Mouse (Mus musculus): Measurements from ENCODE around the gene Atp6v0e.

Atp6v0e gene

GRCm38 (mm10) chr17:26721802-26722201, 58.8 kb downstream of the Atp6v0e start:
- no peak for DNase-seq

DNA sequence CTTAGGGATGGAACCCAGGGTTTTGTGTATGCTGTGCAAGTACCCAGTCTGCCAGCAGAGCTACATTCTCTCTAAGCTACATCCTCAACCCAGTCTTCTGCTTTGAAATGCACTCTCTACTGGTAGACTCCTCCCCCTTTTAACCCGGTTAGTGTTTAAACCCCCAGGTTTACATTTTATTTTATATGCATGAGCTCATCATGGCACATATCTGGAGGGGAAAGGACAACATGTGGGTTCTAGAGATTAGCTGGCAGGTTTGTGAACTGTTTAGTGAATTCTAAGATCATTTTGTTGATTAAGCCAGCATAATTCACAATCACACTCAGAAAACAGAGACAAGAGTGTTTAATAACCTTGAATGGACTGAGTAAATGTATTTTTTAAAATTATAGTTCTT, 61.8 kb downstream of the Atp6v0e start:
- DNase-seq, result no peak

DNA sequence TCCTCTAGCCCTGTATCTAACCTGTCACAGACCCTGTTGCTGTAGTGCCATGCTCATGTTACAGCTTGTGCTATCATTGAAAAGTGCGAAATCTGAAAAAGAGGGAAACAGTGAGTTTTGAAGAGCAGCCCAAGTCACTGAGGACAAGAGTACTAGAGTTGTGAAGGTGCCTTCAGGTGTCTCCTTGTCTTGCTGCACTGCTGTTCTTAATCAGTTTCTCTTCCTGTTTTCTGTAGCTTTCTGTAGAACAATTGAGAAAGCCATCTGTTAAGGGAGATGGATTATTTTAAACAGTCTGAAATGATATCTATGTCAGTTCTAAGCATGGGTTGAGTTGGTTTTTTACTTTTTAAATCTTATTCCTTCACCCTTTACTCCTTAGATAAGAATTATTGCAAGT, 63.6 kb downstream of the Atp6v0e start:
- DNase-seq, result no peak

GRCm38 (mm10) chr17:26727110-26727755, 64.2 kb downstream of the Atp6v0e start:
- no peak for DNase-seq

DNA sequence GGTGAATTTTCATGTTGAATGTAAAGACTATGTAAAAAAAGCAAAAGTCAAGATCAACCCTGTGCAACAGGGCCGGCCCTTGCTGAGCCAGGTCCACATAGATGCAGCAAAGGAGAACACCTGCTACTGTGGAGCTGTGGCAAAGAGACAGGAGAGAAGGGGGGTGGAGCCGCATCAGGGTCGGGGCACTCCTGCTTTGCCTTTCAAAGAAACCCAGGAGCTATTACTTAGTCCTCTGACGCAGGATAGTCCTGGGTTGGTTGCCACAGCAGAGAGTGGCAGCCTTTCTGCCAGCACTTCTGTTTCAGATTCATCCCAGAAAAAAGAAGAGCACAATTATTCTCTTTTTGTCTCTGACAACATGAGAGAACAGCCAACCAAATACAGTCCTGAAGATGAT, 79.5 kb downstream of the Atp6v0e start:
- no peak for DNase-seq

DNA sequence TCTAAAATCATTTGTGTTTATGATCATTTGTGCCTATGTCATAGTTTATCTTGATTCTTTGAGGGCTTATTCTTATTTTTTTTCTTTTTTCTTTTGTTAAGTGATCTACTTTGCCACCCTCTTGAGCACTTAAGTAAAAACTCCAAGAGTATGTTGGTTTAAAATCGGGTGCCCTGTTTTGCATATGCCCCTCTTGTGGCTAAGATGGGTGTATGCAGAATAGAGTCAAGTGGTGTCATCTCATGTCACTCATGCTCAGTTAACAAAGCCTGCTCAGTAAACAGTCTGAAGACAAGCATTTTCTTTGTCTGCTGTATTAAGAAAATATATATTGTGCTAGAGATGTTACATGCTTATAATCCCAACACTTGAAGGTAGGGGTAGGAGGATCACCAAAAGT, 80.3 kb downstream of the Atp6v0e start:
- no peak for DNase-seq

All from kidney, adult 8-10 months (tissue).